Mouse (Mus musculus) c-Kit-positive CD71-negative TER-119-negative erythroid progenitor cells, embryonic 14.5 days (primary cell): ENCODE results near the gene Dchs1.
"Not testable (repeated sequence)": the region's sequence is repeated elsewhere in the genome, so short reads cannot be mapped to it uniquely, and the experiment has no call there.

Experiments
- DNase-seq: peaks from one replicate; pipeline ENCODE4 v3.0.0-alpha.2; 2013; ENCODE audit warnings: low read depth

The Dchs1 gene

GRCm38 (mm10) chr7:105742539-105743215 lies 44.8 kb downstream of the Dchs1 start:
- not testable (repeated sequence) for DNase-seq

GRCm38 (mm10) chr7:105741978-105742377 lies 45.5 kb downstream of the Dchs1 start:
- no peak for DNase-seq

GRCm38 (mm10) chr7:105740851-105741250 lies 46.6 kb downstream of the Dchs1 start:
- no peak for DNase-seq

- DNase-seq = no peak
Measured at GRCm38 (mm10) chr7:105740089-105740795, 47.2 kb downstream of the Dchs1 start.

- DNase-seq = no peak
Measured at GRCm38 (mm10) chr7:105738948-105739347, 48.5 kb downstream of the Dchs1 start.

- no peak for DNase-seq
Measured at GRCm38 (mm10) chr7:105738286-105738685, 49.2 kb downstream of the Dchs1 start.

GRCm38 (mm10) chr7:105737648-105738047 lies 49.8 kb downstream of the Dchs1 start:
- no peak for DNase-seq

- DNase-seq = no peak
Measured at GRCm38 (mm10) chr7:105736911-105737521, 50.4 kb downstream of the Dchs1 start, which contains the start of gene Rrp8. Rrp8 (minus strand) TSS chr7:105737385.

GRCm38 (mm10) chr7:105736264-105736901 lies 51.1 kb downstream of the Dchs1 start, which contains the start of gene Ilk:
Ilk (plus strand) TSS chr7:105736592.
- peak; percentile 69 for DNase-seq

GRCm38 (mm10) chr7:105735464-105735863 lies 52.0 kb downstream of the Dchs1 start:
- not testable (repeated sequence) for DNase-seq

- DNase-seq = no peak
Measured at GRCm38 (mm10) chr7:105734826-105735225, 52.6 kb downstream of the Dchs1 start.

GRCm38 (mm10) chr7:105733836-105734235 lies 53.6 kb downstream of the Dchs1 start:
- DNase-seq = no peak

- DNase-seq = no peak
Measured at GRCm38 (mm10) chr7:105728701-105729428, 58.6 kb downstream of the Dchs1 start.

GRCm38 (mm10) chr7:105726980-105727325 lies 60.5 kb downstream of the Dchs1 start:
- DNase-seq = no peak

- no peak for DNase-seq
Measured at GRCm38 (mm10) chr7:105726144-105726979, 61.1 kb downstream of the Dchs1 start.

- no peak for DNase-seq
Measured at GRCm38 (mm10) chr7:105721916-105722315, 65.5 kb downstream of the Dchs1 start.

- no peak for DNase-seq
Measured at GRCm38 (mm10) chr7:105715366-105715765, 72.1 kb downstream of the Dchs1 start.

- no peak for DNase-seq
Measured at GRCm38 (mm10) chr7:105708733-105709132, 78.7 kb downstream of the Dchs1 start.

- DNase-seq = no peak
Measured at GRCm38 (mm10) chr7:105703816-105704215, 83.6 kb downstream of the Dchs1 start.

GRCm38 (mm10) chr7:105703184-105703583 lies 84.3 kb downstream of the Dchs1 start:
- no peak for DNase-seq
